Mouse (Mus musculus) hindbrain, embryonic 13.5 days (tissue): ENCODE measurements around the gene Syna. TPM values are rescaled to one million over a fixed set of nuclear protein-coding genes. Genes with fewer than 3 reads are reported as not detected.
A peak's percentile ranks its signal among the peaks of the same experiment; 100 is the strongest.

Experiments
- ATAC-seq: fragments of 200-750 bp; cut with Nextera tagmentation; 2 replicates; pipeline ENCODE4 v1.8.0; 2017; ENCODE audit warnings: moderate TSS enrichment; ENCODE audit not compliant: low FRiP score
- H3K27ac ChIP-seq: fragments of 300-500 bp; sonication (generic); 2 replicates; pipeline ENCODE4 v1.5.1; 2015; ENCODE audit warnings: inconsistent platforms, mild to moderate bottlenecking, moderate library complexity
- H3K27me3 ChIP-seq: fragments of 300-500 bp; sonication (generic); 2 replicates; pipeline ENCODE4 v1.6.1; 2015; ENCODE audit warnings: mild to moderate bottlenecking, inconsistent platforms
- H3K36me3 ChIP-seq: fragments of 300-500 bp; sonication (generic); 2 replicates; pipeline ENCODE4 v1.6.1; 2015; ENCODE audit warnings: mild to moderate bottlenecking, inconsistent platforms
- H3K4me1 ChIP-seq: fragments of 300-500 bp; sonication (generic); replicated peaks from 2 replicates; pipeline ENCODE4 v1.6.1; 2015; ENCODE audit warnings: inconsistent platforms
- H3K4me2 ChIP-seq: fragments of 300-500 bp; sonication (generic); 2 replicates; pipeline ENCODE4 v1.6.1; 2015; ENCODE audit warnings: inconsistent platforms, mild to moderate bottlenecking, moderate library complexity
- H3K4me3 ChIP-seq: fragments of 300-500 bp; sonication (generic); 2 replicates; pipeline ENCODE4 v1.5.1; 2015; ENCODE audit warnings: mild to moderate bottlenecking, inconsistent platforms
- H3K9ac ChIP-seq: fragments of 300-500 bp; sonication (generic); 2 replicates; pipeline ENCODE4 v1.6.1; 2015; ENCODE audit warnings: mild to moderate bottlenecking, inconsistent platforms
- H3K9me3 ChIP-seq: fragments of 300-500 bp; sonication (generic); 2 replicates; pipeline ENCODE4 v1.6.1; 2016; ENCODE audit warnings: inconsistent platforms
- WGBS: fragments of 180-500 bp; shearing (Covaris S2); methylation state at CpG from one replicate; pipeline ENCODE4 v1.1.7; 2015; 5-methylcytosine and 5-hydroxymethylcytosine counted together
- polyA plus RNA-seq: library from polyadenylated mRNA; unstranded; fragments of >200 nt; fragmentation: Nextera tagmentation; extraction: Ambion mirVana; gene quantifications from 2 replicates; pipeline ENCODE4 v1.2.1, GENCODE M21; 2015

The Syna gene
- polyA plus RNA-seq, 1 experiment from 2014 or later, result 0.42 TPM

GRCm38 (mm10) chr5:134544516-134545241, 15.3 kb downstream of the Syna start:
- H3K4me1 ChIP-seq, result peaks cover 84% of the 10 kb centered on the region
- H3K9me3 ChIP-seq, result no peaks in the 10 kb centered on the region
- WGBS, result 63% methylated on average over 19 of the region's 19 CpGs
- peaks cover 5% of the 10 kb centered on the region for H3K36me3 ChIP-seq
- H3K4me2 ChIP-seq, result no peak overlapping the region; the same call in 1 of the 2 replicates
- no peak overlapping the region for H3K4me3 ChIP-seq
- no peak for ATAC-seq
- no peaks in the 10 kb centered on the region for H3K27me3 ChIP-seq
- H3K9ac ChIP-seq, result no peak overlapping the region
- H3K27ac ChIP-seq, result 0 out of 2 replicates have a peak overlapping the region, but pooled peaks have one; percentile 3

GRCm38 (mm10) chr5:134541640-134542039, 18.3 kb downstream of the Syna start:
- no peak overlapping the region; the same call in 1 of the 2 replicates for H3K27ac ChIP-seq
- H3K9ac ChIP-seq, result no peak overlapping the region
- 31% methylated on average over 7 of the region's 7 CpGs for WGBS
- H3K36me3 ChIP-seq, result peaks cover 26% of the 10 kb centered on the region
- no peak for ATAC-seq
- no peaks in the 10 kb centered on the region for H3K9me3 ChIP-seq
- H3K4me3 ChIP-seq, result no peak overlapping the region
- peaks cover 62% of the 10 kb centered on the region for H3K4me1 ChIP-seq
- no peaks in the 10 kb centered on the region for H3K27me3 ChIP-seq
- no peak overlapping the region for H3K4me2 ChIP-seq

GRCm38 (mm10) chr5:134540881-134541280, 19.1 kb downstream of the Syna start:
- H3K4me3 ChIP-seq, result no peak overlapping the region
- 84% methylated on average over 6 of the region's 6 CpGs for WGBS
- no peak overlapping the region for H3K4me2 ChIP-seq
- peaks cover 55% of the 10 kb centered on the region for H3K4me1 ChIP-seq
- peaks cover 27% of the 10 kb centered on the region for H3K36me3 ChIP-seq
- H3K27me3 ChIP-seq, result no peaks in the 10 kb centered on the region
- no peaks in the 10 kb centered on the region for H3K9me3 ChIP-seq
- H3K27ac ChIP-seq, result no peak overlapping the region
- no peak for ATAC-seq
- no peak overlapping the region for H3K9ac ChIP-seq

DNA sequence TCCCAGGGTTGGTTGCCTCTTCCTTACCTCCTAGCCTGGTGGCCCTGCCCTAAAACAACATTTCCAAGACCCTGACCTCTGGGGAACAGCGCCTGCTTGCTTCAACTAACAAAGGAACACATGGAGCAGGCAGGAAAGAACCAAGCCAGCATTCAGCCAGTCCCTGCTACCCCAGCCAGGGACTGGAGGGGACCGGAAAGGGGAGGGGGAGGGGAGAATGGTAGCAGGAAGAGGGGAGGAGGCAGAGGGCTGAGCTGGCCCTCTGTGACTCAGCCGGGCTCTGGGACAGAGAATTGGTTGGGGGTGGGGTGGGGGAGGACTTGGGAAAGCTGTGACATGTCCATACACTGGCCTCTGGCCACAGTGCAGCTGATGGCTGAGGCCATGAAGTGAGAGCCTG, 20.1 kb downstream of the Syna start:
- WGBS, result 2% methylated on average over 3 of the region's 3 CpGs

GRCm38 (mm10) chr5:134536036-134536435, 23.9 kb downstream of the Syna start:
- WGBS, result 96% methylated on average over 6 of the region's 6 CpGs
- Histone ChIP-seq H3K9ac (no peak overlapping the region), H3K4me2 (no peak overlapping the region), H3K4me1 (peaks cover 26% of the 10 kb centered on the region), H3K9me3 (no peaks in the 10 kb centered on the region), H3K27ac (no peak overlapping the region), H3K4me3 (no peak overlapping the region), H3K27me3 (no peaks in the 10 kb centered on the region), H3K36me3 (peaks cover 68% of the 10 kb centered on the region)
- no peak for ATAC-seq

More for the DNA sequence above, 20.1 kb downstream of the Syna start:
- Histone ChIP-seq H3K4me2 (no peak overlapping the region), H3K27ac (peak overlapping the region; percentile 52), H3K36me3 (peaks cover 35% of the 10 kb centered on the region), H3K9ac (no peak overlapping the region), H3K4me3 (no peak overlapping the region), H3K9me3 (no peaks in the 10 kb centered on the region), H3K27me3 (no peaks in the 10 kb centered on the region), H3K4me1 (peaks cover 49% of the 10 kb centered on the region)
- peak; percentile 33; the same call in 1 of the 2 replicates for ATAC-seq

DNA sequence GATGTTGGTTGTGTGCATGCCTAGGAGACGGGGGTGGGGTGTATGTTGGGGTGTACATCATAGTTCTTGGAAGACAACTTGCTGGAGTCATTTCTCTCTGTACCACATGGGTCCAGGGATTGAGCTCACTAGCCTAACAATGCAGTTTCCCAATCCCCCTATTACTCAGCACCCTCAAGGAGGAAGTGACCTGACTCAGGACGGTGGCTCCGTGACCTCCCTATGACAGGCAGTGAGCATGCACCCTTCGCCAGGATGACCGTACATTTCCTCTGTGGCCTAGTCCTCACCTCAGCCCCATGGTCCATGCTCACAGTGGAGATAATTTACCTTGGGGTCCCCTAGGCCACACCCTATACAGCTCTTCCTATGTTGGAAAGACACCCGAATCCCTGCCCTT, 27.6 kb downstream of the Syna start:
- Histone ChIP-seq H3K4me3 (no peak overlapping the region), H3K9me3 (no peaks in the 10 kb centered on the region), H3K27ac (no peak overlapping the region), H3K4me2 (no peak overlapping the region), H3K36me3 (peaks cover 69% of the 10 kb centered on the region), H3K9ac (no peak overlapping the region), H3K4me1 (peaks cover 28% of the 10 kb centered on the region), H3K27me3 (no peaks in the 10 kb centered on the region)
- no peak for ATAC-seq
- 100% methylated on average over 6 of the region's 6 CpGs for WGBS

- H3K27ac ChIP-seq, result peak overlapping the region; percentile 64
- 85% methylated on average over 9 of the region's 9 CpGs for WGBS
Measured at GRCm38 (mm10) chr5:134531585-134531984, 28.4 kb downstream of the Syna start.

GRCm38 (mm10) chr5:134530830-134531229, 29.1 kb downstream of the Syna start:
- no peak overlapping the region for H3K9ac ChIP-seq
- peak; percentile 50 for ATAC-seq
- H3K27ac ChIP-seq, result peak overlapping the region; percentile 64; the same call in 1 of the 2 replicates
- peaks cover 70% of the 10 kb centered on the region for H3K36me3 ChIP-seq
- 61% methylated on average over 7 of the region's 7 CpGs for WGBS
- peaks cover 28% of the 10 kb centered on the region for H3K4me1 ChIP-seq
- no peaks in the 10 kb centered on the region for H3K9me3 ChIP-seq
- H3K27me3 ChIP-seq, result no peaks in the 10 kb centered on the region
- H3K4me3 ChIP-seq, result no peak overlapping the region
- no peak overlapping the region for H3K4me2 ChIP-seq

More at GRCm38 (mm10) chr5:134531585-134531984, 28.4 kb downstream of the Syna start:
- ATAC-seq, result no peak; the same call in 1 of the 2 replicates
- Histone ChIP-seq H3K27me3 (no peaks in the 10 kb centered on the region), H3K4me3 (no peak overlapping the region), H3K9ac (no peak overlapping the region), H3K4me1 (peaks cover 28% of the 10 kb centered on the region), H3K9me3 (no peaks in the 10 kb centered on the region), H3K36me3 (peaks cover 63% of the 10 kb centered on the region), H3K4me2 (no peak overlapping the region)

DNA sequence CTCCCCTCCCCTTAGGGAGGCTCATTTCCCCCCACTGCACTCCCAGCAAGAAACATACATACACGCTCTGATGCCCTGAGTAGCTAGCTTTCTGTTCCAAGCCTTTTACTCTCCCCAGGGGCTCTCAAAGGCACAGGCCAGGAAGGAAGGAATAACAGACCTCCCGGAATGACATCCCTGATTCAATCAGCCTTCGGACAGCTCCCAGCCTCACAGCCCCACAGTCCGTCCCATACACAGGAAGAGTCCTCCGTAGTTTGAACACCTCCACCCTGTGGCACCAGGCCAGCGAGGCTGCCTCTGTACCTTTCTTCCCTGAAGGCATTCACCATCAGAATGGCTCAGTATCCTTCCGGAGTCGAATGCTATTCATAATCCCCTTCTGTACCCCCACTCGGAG, 31.5 kb downstream of the Syna start:
- peak overlapping the region; percentile 46; the same call in 1 of the 2 replicates for H3K9ac ChIP-seq
- no peak overlapping the region for H3K4me3 ChIP-seq
- H3K27me3 ChIP-seq, result no peaks in the 10 kb centered on the region
- no peak for ATAC-seq
- no peak overlapping the region for H3K4me2 ChIP-seq
- H3K27ac ChIP-seq, result peak overlapping the region; percentile 48
- peaks cover 28% of the 10 kb centered on the region for H3K4me1 ChIP-seq
- WGBS, result 33% methylated on average over 9 of the region's 9 CpGs
- no peaks in the 10 kb centered on the region for H3K9me3 ChIP-seq
- peaks cover 63% of the 10 kb centered on the region for H3K36me3 ChIP-seq

- Histone ChIP-seq H3K4me3 (no peak overlapping the region), H3K27me3 (no peaks in the 10 kb centered on the region), H3K4me1 (peaks cover 30% of the 10 kb centered on the region), H3K9me3 (no peaks in the 10 kb centered on the region), H3K4me2 (no peak overlapping the region), H3K9ac (no peak overlapping the region), H3K36me3 (peaks cover 64% of the 10 kb centered on the region), H3K27ac (no peak overlapping the region)
- 91% methylated on average over 15 of the region's 15 CpGs for WGBS
- ATAC-seq, result no peak
Measured at GRCm38 (mm10) chr5:134525971-134526711, 33.8 kb downstream of the Syna start.

DNA sequence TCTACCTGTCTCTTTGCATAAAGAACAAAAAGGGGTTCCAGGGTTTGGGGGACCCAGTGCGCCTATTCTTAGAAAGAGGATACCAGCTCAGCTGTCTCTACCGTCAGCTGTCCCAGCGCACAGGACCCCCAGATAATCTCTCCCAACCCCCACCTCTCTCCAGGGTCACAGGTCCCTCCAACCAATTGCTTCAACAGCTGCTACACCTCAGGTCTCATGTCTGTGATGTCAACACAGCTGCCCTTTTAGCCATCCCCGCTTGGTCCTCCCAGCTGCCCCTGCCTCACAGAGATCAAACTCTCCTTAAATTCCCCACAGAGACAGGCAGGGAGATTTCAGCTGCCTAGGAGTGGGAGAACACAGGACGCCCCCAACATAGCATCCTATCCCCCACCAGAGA, 36.2 kb downstream of the Syna start:
- H3K4me1 ChIP-seq, result peaks cover 17% of the 10 kb centered on the region
- no peak for ATAC-seq
- peaks cover 71% of the 10 kb centered on the region for H3K36me3 ChIP-seq
- no peak overlapping the region for H3K4me2 ChIP-seq
- H3K9me3 ChIP-seq, result no peaks in the 10 kb centered on the region
- no peak overlapping the region for H3K9ac ChIP-seq
- H3K27me3 ChIP-seq, result no peaks in the 10 kb centered on the region
- no peak overlapping the region for H3K27ac ChIP-seq
- 83% methylated on average over 5 of the region's 5 CpGs for WGBS
- H3K4me3 ChIP-seq, result no peak overlapping the region

- H3K4me3 ChIP-seq, result no peak overlapping the region
- peaks cover 78% of the 10 kb centered on the region for H3K36me3 ChIP-seq
- H3K27ac ChIP-seq, result no peak overlapping the region
- no peak overlapping the region for H3K4me2 ChIP-seq
- WGBS, result 91% methylated on average over 26 of the region's 26 CpGs
- 0 out of 2 replicates have a peak, but pooled peaks cover 7% of the 10 kb centered on the region for H3K4me1 ChIP-seq
- ATAC-seq, result no peak
- H3K27me3 ChIP-seq, result no peaks in the 10 kb centered on the region
- no peak overlapping the region for H3K9ac ChIP-seq
- H3K9me3 ChIP-seq, result no peaks in the 10 kb centered on the region
Measured at GRCm38 (mm10) chr5:134522524-134522923, 37.4 kb downstream of the Syna start.
